Mouse (Mus musculus) MEL-GATA-1-ER (cell line): ENCODE results near the gene Ddx18.
A peak's percentile ranks its signal among the peaks of the same experiment; 100 is the strongest.

Experiments
- DNase-seq: peaks from one replicate; pipeline ENCODE4 v3.0.0-alpha.2; 2012; ENCODE audit warnings: low read depth; ENCODE audit errors: extremely low read depth

Gene Ddx18

DNA sequence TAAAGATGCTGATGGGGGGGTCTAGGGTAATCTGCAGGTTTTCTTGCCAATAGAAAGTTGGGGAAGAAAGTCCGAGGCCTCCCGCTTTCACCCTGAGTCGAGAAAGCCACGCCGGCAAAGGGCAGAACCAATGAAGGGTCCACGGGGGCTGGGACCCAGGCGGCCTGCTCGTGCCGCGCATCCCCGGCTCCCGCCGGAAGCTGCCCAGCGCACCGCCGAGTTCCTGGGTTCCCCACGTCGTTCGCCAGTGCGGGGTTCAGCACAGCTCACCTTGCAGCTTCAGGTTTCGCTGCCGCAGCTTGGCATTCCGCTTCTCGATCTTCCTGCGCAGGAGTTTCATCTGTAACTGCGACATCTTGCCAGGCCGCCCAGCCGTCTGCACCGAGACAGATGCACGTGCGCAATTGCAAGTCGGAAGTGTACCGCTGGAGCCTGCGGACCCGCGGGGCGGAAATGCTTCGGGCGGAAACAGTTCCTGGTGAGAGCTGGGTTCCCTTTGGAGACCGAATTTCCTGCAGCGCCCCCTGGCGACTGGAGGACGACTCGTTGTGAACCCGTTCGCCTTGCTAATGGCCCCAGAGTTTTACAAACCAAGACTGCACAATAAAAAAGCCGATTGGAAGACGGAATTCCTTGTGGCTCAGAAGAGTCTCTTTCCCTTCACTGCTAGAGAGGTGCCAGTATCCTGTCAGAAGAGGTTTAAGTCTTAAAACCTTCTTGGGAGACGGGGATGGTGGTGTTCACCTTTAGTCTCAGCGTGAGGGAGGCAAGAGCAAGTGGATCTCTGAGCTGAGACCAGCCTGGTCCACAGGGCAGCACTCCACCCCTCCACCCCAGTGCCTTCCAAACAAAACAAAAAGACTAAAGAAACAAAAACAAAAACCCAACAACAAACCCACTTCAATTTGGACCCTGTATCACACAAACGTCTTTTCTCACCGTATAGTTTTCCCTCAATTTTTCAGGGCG lies at the start of gene Ddx18:
TSS of gene Ddx18 (minus strand) at position 469 of the 969 bp plus-strand sequence.
- DNase-seq: peak; percentile 84

DNA sequence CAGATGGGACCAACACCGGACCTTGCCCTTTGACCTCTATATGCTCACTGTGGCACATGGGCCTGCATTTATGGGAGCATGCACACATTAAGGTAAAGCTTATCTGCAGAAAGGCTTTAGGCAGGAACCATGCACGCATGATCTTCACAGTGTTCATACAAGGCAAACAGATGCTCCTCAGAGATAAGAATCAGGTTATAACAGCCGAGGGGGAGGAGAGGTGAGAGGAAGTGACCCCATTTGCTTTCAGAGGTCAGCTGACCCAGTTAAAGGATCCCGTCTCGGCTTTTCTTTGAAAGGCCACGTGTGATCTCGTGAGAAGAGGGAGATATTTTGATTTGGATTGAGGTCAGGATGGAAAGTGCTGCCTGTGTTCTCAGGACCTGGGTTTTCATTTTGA lies 40.2 kb upstream of the Ddx18 start:
- no peak for DNase-seq

DNA sequence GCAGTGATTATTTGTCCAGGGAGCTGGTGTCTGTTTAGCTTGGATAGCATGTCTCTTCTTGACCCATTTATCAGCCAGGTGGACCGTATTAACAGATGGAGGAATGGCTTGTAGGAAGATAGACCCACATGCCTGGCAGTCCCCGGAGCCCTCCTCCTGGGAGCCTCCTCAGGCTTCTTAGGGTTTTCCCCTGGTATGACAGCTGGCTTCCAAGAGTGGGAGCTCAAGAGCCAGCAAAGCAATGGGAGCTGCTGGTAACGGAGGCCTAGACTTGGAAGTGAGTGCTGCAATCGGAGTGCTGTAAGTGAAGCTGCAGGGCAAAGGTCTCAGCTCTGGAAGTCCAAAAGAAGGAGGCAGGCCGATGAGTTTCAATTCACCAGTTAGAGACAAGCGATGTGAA lies 37.3 kb upstream of the Ddx18 start:
- no peak for DNase-seq

DNA sequence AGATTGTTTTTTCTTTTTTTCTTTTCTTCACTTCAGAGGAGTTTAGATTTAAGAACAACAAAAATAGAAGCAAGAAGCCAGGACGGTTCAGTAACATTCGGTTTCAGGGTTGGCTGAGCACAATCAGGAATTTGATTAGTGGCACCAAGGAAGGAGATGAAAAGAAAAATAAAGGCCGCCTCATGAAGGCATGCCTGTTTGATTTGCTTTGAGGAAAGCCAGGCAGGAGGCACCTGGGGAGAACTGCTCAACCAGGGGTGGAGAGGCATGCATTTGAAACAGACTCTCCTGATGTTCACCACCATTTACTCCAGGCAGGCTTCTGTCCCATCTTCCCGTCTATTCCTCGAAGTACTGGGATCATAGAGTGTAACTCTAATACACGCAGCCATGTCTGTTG lies 34.1 kb upstream of the Ddx18 start:
- DNase-seq: no peak

DNA sequence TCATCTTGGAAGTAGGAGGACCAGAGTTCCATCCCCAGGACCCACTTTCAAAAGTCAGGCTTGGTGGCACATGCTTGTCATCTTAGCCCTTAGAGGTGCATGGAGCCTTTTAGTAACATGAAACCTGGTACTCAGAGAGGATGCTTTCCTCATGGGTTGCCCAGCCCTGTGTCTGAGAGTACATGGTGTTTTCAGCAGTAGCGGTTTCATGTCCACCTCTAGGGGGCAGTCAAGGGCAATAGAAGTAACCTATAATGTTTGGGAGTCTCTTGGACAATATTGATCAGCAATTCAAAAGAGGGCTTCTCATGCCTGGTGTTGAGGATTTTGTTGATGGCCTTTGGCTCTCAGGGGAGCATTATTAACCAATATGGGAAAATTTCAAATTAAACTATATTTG lies 33.3 kb upstream of the Ddx18 start:
- no peak for DNase-seq

DNA sequence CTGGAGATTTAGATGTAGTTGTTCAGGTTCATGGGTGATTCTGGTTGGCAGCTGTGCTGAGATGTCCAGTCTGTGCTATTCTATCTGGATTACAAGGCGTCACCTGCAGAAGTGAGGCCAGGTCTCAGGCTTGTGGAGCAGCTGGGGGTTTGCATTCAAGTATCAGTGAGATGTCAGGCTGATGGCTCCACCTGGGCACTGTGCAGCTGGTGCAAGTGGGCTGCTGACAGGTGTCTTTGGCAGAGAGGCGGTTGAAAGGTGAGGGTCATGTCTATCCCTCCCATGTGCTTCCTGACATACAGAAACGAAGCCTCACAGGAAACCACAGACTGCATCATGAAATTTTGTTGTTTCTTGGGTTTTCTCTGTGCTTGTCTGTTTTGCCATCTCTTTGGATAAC lies 30.6 kb upstream of the Ddx18 start:
- no peak for DNase-seq

DNA sequence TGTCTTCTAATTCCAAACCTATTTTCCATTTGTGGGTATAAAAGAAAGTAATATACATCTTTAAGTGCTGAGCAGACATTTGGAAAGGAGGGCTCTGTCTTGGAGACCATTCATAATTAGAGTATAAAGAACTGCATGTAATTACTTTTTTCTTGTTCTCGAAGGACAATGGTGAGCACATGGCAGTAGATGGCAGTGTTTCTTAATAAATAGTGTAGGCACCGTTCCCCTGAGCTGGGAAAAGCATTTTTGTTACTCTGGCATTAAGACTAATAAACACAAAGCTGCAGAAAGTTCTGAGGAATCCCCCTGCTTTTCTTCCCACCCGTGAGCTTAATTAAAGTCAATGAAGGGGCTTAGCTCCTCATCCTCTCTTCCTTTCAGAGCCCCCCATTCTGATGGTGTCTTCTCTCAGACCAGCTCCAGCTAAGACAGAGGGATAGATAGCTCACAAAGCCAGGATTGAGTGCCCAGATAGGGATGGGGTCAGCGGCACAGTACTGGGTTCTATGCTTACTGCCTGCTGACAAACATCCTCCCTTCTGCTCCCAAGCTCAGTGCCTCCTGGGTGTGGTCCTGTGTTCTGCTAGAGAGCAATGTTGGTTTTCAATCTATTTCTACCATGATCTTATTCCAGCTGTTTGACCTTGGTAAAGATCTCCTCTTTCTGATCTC lies 29.3 kb upstream of the Ddx18 start:
- no peak for DNase-seq

DNA sequence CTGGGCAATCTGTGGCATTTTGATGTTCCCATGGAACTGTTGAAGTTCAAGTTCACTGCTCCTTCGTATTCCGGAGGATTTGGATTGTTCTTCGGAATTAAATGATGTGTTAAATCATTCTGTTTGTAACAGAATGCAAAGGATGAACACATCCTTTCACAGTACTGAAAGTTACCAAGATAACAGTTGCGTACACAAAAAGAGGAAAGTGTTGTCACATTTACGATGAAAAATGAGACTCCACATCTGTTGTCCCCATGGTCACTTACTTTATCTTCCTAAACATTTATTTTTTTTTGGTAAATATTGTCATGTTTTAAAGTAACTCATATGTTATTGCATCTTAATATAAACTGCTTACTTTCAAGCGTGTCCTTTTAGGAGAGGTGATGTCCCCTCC lies 17.0 kb upstream of the Ddx18 start:
- DNase-seq: no peak

DNA sequence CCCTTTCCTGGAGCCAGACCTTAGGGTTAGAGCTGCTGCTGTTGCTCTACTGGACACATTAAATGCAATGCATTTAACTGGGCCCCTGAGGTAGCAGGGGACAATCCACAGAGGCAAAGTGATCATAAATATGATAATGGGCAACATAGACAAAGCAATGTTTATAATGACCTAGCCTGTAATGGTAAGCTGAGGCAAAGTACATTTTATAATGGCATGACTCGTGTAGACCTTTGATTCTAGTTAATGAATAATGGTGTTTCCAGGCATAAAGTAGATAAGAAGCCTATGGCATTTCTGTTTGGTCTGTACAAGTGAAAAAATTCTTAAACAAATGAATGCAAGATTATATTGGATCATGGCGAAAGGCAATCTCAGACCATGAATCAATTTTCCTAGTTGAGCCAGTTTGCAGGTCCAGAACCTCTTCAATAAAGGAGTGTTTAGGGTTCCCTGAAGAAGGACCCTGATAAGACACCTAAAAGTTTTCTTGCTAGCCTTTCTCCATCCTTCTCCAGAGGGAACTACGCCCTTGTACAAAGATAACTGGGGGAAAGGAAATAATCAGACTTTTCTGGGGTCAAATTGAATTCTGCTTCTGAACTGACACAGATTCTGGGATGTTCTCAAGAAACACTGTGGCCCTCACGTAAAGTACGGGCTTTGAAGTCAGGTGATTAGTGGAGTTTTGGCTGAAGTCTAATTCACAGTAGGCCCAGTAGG lies 13.5 kb upstream of the Ddx18 start:
- DNase-seq: no peak

DNA sequence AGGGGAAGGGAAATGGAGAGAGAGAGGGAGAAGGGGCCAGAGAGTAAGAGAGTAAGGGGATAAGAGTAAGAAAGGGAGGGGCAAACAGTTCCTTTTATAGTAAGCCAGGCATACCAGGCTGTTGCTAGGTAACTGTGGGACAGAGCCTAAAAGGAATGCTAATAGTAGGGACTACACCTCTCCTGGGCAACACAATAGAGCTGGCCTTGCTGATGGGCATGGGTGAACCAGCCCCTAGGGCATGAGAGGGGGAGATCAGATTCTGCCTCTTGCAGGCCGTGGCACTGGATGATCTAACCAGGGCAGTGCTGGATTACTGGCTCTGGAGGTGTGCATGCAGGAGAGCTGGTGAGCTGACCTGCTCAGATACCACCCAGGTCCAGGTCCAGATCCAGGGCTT lies 9.7 kb upstream of the Ddx18 start:
- no peak for DNase-seq

DNA sequence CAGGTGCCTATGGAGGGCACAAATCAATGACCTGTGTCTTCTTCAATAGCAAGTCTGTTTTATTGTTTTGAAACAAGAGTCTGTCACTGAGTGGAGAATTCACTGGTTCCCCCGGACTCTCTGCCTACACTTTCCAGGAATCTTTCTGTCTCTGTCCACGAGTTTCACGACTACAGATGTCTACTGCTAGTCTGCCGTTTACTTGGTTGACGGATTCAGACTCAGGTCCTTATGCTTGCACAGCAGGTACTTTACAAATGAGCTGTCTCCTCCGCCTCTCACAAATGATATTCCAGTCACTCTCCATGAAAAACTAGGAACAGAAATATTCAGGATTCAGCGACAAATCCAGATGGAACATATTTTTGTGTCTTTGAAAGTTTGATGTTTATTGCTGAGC lies 2.7 kb upstream of the Ddx18 start:
- DNase-seq: no peak

DNA sequence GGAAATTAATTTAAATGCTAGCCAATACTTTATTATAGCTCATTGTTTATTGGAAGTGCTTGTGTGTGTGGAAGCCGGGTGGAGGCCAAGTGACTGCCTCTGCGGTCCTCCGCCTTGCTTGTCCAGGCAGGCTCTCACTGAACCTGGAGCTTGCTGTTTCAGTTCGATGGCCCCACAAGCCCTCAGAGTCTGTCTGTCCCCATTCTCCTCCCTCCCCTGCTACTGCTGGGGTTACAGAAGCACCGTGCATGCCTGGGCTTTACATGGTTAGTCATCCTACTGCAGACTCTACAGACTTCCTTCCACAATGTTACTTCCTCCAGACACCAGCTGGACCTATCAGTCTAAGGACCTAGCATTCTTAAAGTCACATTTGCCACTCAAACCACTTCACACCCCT lies 9.9 kb downstream of the Ddx18 start:
- no peak for DNase-seq

DNA sequence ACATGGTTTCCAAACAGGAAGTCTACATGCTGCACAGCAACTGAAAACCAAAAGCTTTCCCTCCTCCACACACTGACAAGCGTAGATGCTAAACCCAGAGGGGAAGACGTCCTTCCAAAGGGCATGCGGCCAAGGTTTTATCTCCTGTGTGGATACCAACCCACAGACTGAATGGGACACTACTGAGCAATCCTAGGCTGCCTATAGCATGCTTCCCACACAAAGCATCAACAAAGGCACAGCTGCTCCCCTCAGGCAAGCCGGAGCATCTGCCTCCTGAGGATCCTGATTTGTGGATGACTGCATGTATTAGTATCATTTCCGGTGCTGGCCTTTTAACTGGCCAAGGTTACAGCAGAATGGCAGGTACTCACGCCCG lies 16.3 kb downstream of the Ddx18 start:
- DNase-seq: no peak

DNA sequence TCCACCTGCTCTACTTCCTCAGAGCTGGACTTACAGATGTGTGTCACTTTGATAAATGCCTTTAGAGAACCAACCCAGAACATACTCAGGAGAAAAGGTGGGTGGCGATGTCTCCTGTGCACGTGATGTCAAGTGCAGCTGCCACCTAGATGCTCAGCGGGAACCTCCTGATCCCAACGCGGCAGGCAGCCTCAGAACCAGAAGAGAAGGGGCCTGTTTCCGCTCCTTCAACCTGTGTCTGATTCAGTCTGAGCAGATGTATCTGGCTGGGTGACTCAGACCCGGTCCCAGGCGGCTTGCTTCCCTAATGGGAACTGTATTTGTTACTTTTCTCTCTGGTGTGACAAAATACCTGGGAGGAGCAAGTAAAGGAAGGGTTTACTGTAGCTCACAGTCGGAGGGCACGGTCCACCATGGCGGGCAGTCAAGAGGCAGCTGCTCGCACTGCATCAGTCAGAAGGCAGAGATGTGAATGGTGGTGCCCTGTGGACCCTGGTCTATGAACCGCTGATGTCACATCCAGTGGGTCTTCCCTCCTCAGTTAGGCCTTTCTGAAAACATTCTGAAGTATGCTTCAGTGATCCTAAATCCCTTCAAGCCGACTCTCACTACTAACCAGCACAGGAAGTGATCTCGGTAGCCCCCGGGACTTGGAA lies 16.9 kb downstream of the Ddx18 start:
- DNase-seq: no peak

DNA sequence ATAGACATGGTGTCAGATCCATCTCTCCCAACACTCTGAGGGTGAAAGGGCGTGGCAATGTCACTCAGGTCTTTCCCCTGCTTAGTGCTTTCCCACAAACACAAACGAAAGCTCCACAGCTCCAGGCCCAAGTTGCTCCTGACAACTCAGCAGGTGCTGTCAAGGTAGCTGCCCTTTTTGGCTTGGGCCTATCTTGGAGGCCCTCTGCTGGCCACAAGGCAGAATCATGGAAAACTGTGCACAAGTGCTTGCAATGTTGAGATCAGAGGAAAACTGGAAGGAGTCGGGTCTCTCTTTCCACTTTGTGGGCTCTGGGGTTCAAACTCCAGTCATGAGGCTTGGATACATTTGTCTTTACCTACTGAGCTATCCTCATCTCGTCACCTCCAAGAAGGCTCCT lies 18.3 kb downstream of the Ddx18 start:
- DNase-seq: no peak

DNA sequence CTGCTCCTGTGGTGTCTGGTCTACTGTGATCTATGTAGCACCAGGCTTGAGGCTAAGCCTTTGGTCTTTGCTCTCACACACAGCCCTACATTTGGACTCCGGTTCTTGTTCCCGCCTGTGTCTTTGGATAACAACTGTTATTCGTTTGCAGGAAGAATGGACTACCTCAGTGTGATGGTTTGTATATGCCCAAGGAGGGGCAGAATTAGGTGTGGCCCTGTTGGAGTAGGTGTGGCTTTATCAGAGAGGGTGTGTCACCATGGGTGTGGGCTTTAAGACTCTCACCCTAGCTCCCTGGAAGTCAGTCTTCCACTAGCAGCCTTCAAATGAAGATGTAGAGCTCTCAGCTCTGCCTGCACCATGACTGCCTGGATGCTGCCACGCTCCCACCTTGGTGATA lies 19.1 kb downstream of the Ddx18 start:
- DNase-seq: no peak

DNA sequence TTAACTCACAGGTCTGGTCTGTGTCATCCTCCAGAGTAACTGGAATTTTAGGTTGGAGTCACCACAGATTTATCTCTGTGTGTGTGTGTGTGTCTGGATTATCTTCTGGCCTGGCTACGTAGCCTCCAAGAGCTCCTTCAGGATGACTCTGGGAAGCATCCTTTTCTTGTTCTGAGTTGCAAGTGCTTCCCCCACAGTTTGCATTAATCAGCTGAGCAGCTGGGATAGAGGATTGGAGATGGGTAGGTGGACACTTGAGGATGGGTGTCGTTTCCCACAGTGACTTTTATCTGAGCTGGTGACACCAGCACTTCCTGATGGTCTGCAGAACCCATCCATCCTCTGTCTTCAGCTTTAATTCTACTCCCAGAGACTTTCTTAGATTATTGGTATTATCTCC lies 20.9 kb downstream of the Ddx18 start:
- DNase-seq: no peak

DNA sequence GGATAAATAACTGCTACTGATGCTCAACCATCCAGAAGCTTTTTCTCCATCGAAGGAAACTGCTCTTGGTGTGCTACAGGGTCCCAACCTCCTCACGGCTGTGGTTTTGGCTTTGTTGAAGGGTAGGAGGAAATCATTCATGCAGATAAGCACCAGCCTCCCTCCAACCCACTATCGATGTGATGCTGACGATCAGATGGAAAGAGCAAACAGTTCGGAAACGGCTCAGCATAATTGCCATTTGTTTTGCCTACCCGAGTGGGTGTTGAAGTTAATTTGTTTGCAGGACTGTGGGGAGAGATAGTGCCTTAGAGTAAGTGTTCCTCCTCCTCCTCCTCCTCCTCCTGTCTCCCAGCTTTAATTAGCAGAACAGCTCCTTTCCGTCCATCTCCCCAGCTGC lies 27.4 kb downstream of the Ddx18 start:
- DNase-seq: no peak

DNA sequence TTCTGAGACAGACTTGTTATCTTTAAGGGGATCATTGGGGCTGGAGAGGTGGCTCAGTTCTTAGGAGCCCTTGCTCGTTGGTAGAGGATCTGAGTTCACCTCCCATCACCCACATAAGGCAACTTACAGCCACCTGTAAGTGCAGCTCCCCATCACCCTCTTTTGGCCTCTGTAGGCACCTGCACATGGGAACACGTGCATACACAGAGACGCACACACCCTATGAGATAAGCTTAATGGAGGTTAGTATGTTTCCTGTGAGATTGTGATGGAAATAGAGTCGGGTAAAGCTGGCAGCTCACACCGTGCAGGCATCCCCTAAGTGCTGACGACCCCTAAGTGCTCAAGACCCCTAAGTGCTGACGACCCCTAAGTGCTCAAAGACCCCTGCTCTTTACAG lies 36.4 kb downstream of the Ddx18 start:
- DNase-seq: no peak

DNA sequence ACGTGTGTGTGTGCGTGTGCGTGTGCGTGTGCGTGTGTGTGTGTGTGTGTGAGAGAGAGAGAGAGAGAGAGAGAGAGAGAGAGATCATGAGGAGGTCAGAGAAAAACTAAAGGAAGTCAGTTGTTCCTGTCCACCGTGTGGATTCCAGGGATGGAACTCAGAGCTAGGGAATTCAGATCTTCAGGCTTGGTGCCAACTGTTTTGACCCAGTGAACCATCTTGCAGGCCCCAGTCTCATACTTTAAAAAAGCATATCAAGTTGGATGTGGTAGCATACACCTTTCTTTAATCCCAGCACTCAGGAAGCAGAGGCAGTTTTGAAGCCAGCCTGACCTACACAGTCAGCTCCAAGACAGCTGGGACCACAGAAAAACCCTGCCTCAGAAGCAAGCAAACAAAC lies 38.5 kb downstream of the Ddx18 start:
- DNase-seq: no peak

DNA sequence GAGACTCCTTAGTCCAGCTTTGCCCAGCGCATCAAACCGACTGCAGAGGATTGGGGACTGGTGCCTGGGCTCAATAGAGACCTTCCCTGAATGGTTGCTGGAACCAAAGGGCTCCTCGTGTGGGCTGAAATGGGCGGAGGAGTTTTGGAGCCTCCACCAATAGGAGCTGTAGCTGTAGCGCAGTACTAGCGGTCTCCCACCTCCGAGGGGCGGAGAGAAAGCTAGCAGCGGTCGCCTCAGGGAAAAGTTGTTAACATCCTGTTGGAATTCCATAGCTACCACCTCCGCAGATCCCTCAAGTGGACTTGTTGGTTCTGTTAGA lies 39.4 kb downstream of the Ddx18 start, which contains the start of gene Htr5b:
TSS of gene Htr5b (minus strand) at position 67 of the 322 bp plus-strand sequence.
- no peak for DNase-seq
